Mouse (Mus musculus) hindbrain, embryonic 16.5 days (tissue): ENCODE data around the gene Rbmx. TPM values are rescaled to one million over a fixed set of nuclear protein-coding genes. Genes with fewer than 3 reads are reported as not detected.

ENCODE experiments used
- ATAC-seq: fragments of 200-750 bp; cut with Nextera tagmentation; 2 replicates; pipeline ENCODE4 v1.8.0; 2017; ENCODE audit warnings: moderate TSS enrichment, moderate library complexity
- H3K27ac ChIP-seq: fragments of 300-500 bp; sonication (generic); 2 replicates; pipeline ENCODE4 v1.5.1; 2014; ENCODE audit warnings: low read depth, mild to moderate bottlenecking, control low read depth, low read length, moderate library complexity
- H3K27me3 ChIP-seq: fragments of 300-500 bp; sonication (generic); replicated peaks from 2 replicates; pipeline ENCODE4 v1.6.1; 2014; ENCODE audit warnings: low read length; ENCODE audit not compliant: control insufficient read depth, insufficient read depth
- H3K36me3 ChIP-seq: fragments of 300-500 bp; sonication (generic); 2 replicates; pipeline ENCODE4 v1.6.1; 2014; ENCODE audit warnings: mild to moderate bottlenecking, low read length, moderate library complexity, mixed read lengths; ENCODE audit not compliant: control insufficient read depth, insufficient read depth
- H3K4me1 ChIP-seq: fragments of 300-500 bp; sonication (generic); 2 replicates; pipeline ENCODE4 v1.6.1; 2014; ENCODE audit warnings: low read depth, low read length; ENCODE audit not compliant: control insufficient read depth, insufficient read depth
- H3K4me2 ChIP-seq: fragments of 300-500 bp; sonication (generic); 2 replicates; pipeline ENCODE4 v1.6.1; 2014; ENCODE audit warnings: mild to moderate bottlenecking, low read length, control low read depth, moderate library complexity
- H3K4me3 ChIP-seq: fragments of 300-500 bp; sonication (generic); 2 replicates; pipeline ENCODE4 v1.5.1; 2014; ENCODE audit warnings: mild to moderate bottlenecking, low read length, control low read depth, moderate library complexity
- H3K9ac ChIP-seq: fragments of 300-500 bp; sonication (generic); 2 replicates; pipeline ENCODE4 v1.6.1; 2014; ENCODE audit warnings: low read depth, mild to moderate bottlenecking, control low read depth, low read length, moderate library complexity
- H3K9me3 ChIP-seq: fragments of 300-500 bp; sonication (generic); 2 replicates; pipeline ENCODE4 v1.6.1; 2014; ENCODE audit warnings: mild to moderate bottlenecking, low read length, moderate library complexity; ENCODE audit not compliant: control insufficient read depth
- WGBS: fragments of 180-500 bp; shearing (Covaris S2); extraction: QIAGEN DNeasy Blood & Tissue Kit; methylation state at CpG from one replicate; pipeline ENCODE4 v1.1.7; 2014; 5-methylcytosine and 5-hydroxymethylcytosine counted together
- polyA plus RNA-seq: library from polyadenylated mRNA; unstranded; fragments of >200 nt; fragmentation: Nextera tagmentation; extraction: Ambion mirVana; gene quantifications from 2 replicates; pipeline ENCODE4 v1.2.1, GENCODE M21; 2015

Rbmx gene
- polyA plus RNA-seq, 1 experiment from 2014 or later = 133 TPM

GRCm38 (mm10) chrX:57336958-57337357, 55.9 kb downstream of the Rbmx start:
- H3K36me3 ChIP-seq = no peaks in the 10 kb centered on the region
- no peak for ATAC-seq
- no peaks in the 10 kb centered on the region for H3K9me3 ChIP-seq
- H3K4me1 ChIP-seq = no peaks in the 10 kb centered on the region
- no peaks in the 10 kb centered on the region for H3K27me3 ChIP-seq
- H3K4me3 ChIP-seq = no peak overlapping the region
- 85% methylated on average over 9 of the region's 9 CpGs for WGBS
- H3K9ac ChIP-seq = no peak overlapping the region
- H3K27ac ChIP-seq = no peak overlapping the region
- no peak overlapping the region for H3K4me2 ChIP-seq

GRCm38 (mm10) chrX:57335313-57335712, 57.5 kb downstream of the Rbmx start:
- no peaks in the 10 kb centered on the region for H3K27me3 ChIP-seq
- H3K27ac ChIP-seq = no peak overlapping the region
- WGBS = 91% methylated on average over 6 of the region's 6 CpGs
- no peaks in the 10 kb centered on the region for H3K4me1 ChIP-seq
- no peak for ATAC-seq
- H3K4me2 ChIP-seq = no peak overlapping the region
- no peaks in the 10 kb centered on the region for H3K36me3 ChIP-seq
- H3K9me3 ChIP-seq = no peaks in the 10 kb centered on the region
- no peak overlapping the region for H3K9ac ChIP-seq
- H3K4me3 ChIP-seq = no peak overlapping the region

Other genes starting within 250 kb of the Rbmx start
- gene Cd40lg, start 180.9 kb downstream of the Rbmx start, polyA plus RNA-seq = 0.13 TPM in 1 of 2 replicates, not detected in the other
- 6.5 and 6.8 TPM in 2 replicates for gene Arhgef6, start 54.3 kb downstream of the Rbmx start, polyA plus RNA-seq
- gene Gm364, start 16.1 kb upstream of the Rbmx start, polyA plus RNA-seq = not detected in 2 replicates
- 0.66 and 0.83 TPM in 2 replicates for gene Gpr101, start 110.7 kb upstream of the Rbmx start, polyA plus RNA-seq